Mouse (Mus musculus) cerebellum, adult 2 months (tissue): Measurements from ENCODE around the gene Gm42372.

Experiments
- CTCF ChIP-seq: fragments of 200-500 bp; IDR thresholded peaks from 2 replicates; pipeline ENCODE4 v1.5.1; 2011; ENCODE audit warnings: low read depth, mild to moderate bottlenecking, control low read depth, low read length, moderate library complexity, borderline replicate concordance; ENCODE audit not compliant: insufficient read depth
- POLR2A ChIP-seq: fragments of 200-500 bp; IDR thresholded peaks from 2 replicates; pipeline ENCODE4 v1.6.1; 2011; ENCODE audit warnings: low read length, control low read depth, borderline replicate concordance; ENCODE audit not compliant: insufficient read depth

- TF ChIP-seq POLR2A = no peak
- TF ChIP-seq CTCF = no peak
Observed at GRCm38 (mm10) chr7:16968414-16968813, 14.5 kb upstream of the Gm42372 start.
